Mouse (Mus musculus): Measurements from ENCODE around the gene Slc38a1. TPM values are rescaled to one million over a fixed set of nuclear protein-coding genes. Genes with fewer than 3 reads are reported as not detected.

Gene Slc38a1
- total RNA-seq, 4 experiments from 2014 or later: 0.45 to 2.5 (median 1.0) TPM

GRCm38 (mm10) chr15:96617555-96617954, 25.2 kb downstream of the Slc38a1 start:
- DNase-seq (ENCODE audit: low spot score in 2 of 2): no peak

- no peak for DNase-seq (ENCODE audit: low spot score in 2 of 2)
These were observed 34.0 kb downstream of the Slc38a1 start for GRCm38 (mm10) chr15:96608671-96609070.

- DNase-seq (ENCODE audit: low spot score in 2 of 2): no peak
These were observed 35.3 kb downstream of the Slc38a1 start for GRCm38 (mm10) chr15:96607422-96607821.

DNA sequence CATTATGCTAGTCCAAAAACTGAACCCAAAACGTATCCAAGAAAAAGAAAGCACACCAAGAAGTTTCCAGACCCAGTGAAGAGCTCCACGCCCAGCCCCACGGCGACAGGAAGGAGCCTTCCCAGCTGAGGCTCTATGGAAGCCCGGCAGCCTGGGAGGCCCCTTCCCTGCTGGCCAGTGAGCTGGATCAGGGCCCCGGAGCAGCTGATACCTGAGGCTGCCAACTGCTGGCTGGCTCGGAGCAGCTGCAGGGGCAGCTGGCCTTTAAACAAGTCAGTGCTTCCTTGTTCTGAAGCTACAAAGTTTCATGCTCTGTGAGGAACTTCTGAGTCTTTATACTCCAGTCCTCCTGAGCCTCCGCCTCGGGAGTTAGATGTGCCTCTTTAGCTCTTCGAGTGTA, 38.4 kb downstream of the Slc38a1 start:
- DNase-seq (ENCODE audit: low spot score in 2 of 2): peak; percentile 56 to 77

DNA sequence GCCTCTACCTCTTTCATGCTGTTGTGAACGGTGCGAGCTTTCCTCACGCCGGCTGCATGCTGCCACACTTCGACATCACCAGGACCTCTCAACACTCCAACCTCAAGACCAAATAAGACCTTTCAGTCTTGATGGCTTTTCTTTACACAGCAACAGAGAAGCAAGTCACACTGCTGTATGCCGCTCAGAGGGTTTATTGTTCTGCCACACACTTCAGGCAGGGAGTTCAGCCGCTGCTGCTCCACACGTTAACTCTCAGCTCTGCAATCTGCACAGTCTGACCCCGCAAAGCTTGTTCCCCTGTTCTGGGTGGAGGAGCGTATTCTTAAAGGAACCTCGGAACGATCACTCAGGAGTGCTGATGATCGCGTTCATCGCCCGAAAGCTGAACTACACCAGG, 40.7 kb downstream of the Slc38a1 start:
- DNase-seq (ENCODE audit: low spot score in 2 of 2): no peak

DNA sequence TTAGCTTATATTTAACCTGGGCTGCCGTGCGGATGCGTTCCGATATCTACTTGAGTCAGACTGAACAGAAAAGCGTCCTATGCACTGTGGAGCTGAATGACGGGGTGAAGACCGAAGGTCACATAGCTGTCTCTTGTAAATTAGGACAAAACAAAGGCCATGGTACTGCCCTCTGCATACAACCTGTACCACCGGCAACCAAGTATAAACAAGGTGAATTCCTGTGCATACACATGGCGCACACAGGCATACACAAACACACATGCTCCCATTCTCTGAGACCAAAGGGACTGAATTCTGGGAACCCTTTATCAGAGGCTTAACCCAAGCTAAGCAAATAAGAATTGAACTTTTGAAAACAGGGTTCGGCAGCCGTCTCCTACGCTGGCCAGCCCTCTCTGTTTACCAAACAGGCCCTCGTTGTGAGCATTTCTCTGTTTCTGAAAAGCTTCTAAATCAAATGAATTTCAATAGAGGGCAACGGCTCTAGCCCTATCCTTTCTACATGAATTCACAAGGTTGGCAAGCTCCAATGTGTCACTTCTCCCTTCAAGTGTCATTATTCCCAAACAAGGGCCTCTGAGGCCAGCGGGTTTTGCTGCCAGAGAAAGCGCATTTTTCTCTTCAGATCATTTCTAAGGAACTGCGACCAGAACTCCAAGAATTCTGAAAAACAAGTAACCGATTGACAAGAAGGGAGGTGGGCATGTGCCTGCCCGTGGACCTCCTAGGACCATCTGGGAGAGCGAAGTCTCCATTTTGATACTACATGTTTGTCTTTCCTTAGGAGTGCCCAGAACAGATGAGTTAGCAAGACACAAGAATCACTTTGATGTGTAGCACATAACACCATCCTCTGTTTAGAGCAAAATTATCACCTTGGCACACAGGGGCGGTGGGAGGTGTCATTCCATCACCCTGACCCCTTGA, 42.6 kb downstream of the Slc38a1 start:
- no peak for DNase-seq (ENCODE audit: low spot score in 2 of 2)

DNA sequence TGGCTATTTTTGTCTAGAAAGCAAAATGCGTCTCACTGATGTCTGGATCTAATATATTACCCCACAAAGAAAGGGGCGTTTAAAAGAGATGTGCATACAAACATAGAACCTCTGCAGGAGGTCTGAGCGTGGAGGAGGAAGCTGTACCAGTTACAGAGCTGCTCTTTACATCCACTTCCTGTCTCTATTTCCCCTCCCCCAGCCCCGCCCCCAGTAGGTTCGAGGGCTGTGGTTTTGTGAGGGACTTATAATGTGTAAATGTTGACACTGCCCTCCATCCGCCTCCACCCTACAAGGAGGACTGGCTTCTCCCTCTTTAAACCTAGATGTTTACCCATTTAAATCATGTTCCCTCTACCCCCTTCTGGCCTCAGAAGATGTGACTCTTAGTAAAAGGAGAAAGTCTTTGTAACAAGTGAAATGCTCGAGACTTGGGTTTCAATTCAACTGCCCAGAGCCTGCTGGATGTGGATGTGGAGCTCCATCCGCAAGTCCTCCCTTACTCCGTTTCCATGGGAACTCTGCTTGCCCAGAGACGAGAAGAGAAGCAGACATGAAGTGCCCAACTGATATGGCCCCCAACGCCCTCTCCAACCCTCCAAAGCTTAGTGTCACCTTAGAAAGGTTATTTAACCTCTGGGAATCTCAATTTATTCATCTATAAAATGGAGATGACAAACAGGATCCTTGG, 43.7 kb downstream of the Slc38a1 start:
- no peak for DNase-seq (ENCODE audit: low spot score in 2 of 2)

- no peak for DNase-seq (ENCODE audit: low spot score in 2 of 2)
These were observed 45.6 kb downstream of the Slc38a1 start for GRCm38 (mm10) chr15:96597116-96597515.

DNA sequence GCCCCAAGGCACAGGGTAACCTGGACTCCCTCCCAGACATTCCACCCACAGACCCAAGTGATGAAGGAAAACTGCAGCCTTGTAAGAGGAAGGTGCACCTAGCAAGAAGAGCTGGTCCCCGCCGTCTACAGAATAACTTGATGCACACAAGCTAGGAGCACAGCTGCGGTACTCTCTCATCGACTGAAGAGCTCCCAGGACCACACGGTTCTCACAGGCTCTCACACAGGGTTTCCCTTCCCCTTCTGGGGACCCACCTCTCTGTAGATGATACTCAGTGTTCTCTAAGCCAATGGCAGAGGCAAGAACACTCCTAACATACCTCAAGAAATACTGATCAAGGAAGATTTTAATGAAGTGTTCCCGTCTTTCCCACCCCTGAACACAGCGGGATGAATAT, 48.4 kb downstream of the Slc38a1 start:
- no peak for DNase-seq (ENCODE audit: low spot score in 2 of 2)

DNA sequence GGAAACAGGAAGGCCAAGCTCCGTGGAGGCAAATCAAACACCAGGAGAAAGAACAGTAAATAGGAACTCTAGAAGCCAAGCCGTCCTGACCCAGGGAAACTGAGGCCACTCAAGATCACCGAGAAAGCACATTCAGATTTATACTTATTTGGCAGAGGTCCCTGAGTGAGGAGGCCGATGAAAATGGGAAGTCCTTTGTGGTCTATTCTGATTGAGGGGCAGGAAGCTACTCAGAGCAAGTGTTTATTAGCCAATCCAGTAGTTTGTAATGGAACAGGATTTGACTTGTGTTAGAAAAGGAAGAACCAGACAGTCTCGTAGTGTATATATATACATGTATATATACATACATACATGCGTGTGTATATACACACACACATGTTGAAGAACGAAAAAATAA, 48.8 kb downstream of the Slc38a1 start:
- DNase-seq (ENCODE audit: low spot score in 2 of 2): no peak

- no peak for DNase-seq (ENCODE audit: low spot score in 2 of 2)
These were observed 49.3 kb downstream of the Slc38a1 start for GRCm38 (mm10) chr15:96593457-96593856.

DNA sequence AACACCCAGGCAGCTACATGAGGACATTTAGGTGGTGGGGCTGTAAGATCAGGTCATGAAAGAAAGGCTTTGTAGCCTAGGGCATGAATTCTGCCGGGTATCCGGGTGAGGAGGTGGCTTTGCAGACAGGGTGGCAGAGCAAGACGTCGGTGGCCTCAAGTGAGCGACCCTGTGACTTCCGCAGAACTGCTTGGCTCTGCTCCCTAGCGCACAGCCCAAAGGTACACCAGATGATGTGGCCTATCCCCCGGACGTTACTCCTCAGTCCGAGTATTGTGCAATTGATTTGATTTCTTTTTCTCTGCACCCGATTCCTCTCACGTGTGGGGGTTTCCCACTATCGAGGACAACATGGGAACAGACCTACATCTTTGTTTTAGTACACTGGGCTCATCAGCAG, 49.7 kb downstream of the Slc38a1 start:
- DNase-seq (ENCODE audit: low spot score in 2 of 2): no peak

- no peak for DNase-seq (ENCODE audit: low spot score in 2 of 2)
These were observed 50.8 kb downstream of the Slc38a1 start for GRCm38 (mm10) chr15:96591876-96592417.

GRCm38 (mm10) chr15:96588996-96589657, 53.6 kb downstream of the Slc38a1 start:
- DNase-seq (ENCODE audit: low spot score in 2 of 2): no peak

DNA sequence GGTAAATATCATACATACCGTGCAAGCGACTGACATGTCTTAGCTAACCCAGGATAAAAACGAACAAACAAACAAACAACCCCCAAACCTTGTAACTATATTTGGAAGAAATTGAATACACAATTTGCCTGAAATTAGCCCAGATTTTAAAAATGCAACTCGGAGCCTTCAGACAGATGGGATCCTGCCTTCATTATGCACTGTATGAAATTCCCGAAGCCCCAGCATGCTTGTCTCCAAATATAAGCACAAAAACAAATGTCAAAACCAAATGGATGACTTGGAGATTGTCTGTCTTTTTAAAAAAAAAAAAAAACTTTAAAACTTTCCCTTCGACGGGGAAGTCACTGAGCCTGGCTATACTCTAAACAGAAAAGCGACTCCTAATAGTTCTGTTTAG, 54.7 kb downstream of the Slc38a1 start:
- DNase-seq (ENCODE audit: low spot score in 2 of 2): no peak

GRCm38 (mm10) chr15:96583371-96584008, 59.2 kb downstream of the Slc38a1 start:
- no peak for DNase-seq (ENCODE audit: low spot score in 2 of 2)

DNA sequence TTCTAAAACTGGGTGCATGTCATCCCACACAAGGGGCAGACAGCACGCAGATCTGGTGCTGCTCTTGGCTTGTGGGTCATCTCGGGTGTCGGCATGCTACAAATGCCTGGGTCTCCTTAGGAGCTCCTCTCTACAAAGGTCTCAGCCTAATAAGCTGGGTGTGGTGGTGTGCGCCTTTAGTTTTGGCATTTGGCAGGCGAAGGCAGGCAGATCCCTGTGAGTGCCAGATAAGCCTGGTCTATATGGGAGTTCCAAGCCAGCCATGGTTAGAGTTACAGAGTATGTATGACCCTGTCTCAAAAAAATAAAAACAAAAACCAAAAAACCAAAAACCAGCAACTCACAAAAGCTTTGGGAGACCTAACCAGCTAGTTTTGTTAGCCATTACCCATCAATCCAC, 65.7 kb downstream of the Slc38a1 start:
- no peak for DNase-seq (ENCODE audit: low spot score in 2 of 2)

DNA sequence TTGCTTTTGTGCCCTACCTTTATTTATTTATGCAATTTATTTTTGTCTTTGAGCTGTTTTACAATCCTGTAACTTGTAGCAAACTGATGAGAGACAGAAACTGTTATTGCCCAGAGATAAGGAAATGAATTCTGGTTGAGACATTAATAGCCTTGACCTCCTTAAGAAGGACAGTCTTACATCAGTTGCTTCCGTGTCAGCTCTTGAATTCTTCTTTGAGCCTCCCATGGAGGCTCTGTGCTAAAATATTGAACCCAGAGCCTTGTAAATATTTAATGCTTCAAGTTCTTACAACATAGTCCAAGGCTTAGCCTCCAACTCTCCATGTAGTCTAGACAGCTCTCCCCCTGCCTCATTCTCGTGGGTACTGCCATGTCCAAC, 73.7 kb downstream of the Slc38a1 start:
- no peak for DNase-seq (ENCODE audit: low spot score in 2 of 2)

GRCm38 (mm10) chr15:96568271-96568982, 74.3 kb downstream of the Slc38a1 start:
- DNase-seq (ENCODE audit: low spot score in 2 of 2): no peak

DNA sequence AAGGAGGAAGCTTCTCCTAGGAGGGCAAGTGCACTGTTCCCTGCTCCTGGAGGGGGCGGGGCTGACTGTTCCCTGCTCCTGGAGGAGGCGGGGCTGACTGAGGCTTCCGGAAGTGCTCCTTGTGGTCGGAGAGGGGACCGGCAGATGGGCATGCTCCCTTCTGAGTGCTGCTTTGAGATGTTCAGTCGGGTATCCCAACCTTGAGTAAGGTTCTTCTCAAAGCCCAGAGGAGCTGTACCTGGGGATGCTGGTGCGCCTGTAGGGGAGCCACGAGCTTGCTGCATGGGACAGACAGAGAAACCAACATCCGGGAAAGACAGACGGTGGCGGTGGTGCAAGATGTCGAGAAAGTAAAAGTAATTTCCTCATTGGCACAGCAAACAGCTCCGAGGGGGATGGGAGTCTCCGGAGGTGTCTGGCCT, 75.9 kb downstream of the Slc38a1 start:
- DNase-seq (ENCODE audit: low spot score in 2 of 2): no peak

DNA sequence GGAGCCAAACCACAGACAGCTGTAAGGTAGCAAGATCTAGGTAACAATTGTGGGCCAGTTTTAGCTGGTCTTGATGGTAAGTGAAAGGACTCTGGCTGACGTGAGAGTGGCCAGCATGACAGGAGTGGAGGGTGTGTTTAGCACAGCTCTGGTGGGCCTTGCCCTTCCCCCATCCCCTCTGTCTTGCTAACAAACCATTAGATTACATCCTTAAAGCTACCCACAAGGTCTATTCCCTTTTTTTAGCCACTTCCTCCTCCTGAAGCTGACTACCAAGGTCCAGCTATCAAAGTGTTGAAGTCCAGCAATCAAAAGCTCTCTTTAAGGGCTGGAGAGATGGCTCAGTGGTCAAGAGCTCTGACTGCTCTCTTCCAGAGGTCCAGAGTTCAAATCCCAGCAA, 78.9 kb downstream of the Slc38a1 start:
- no peak for DNase-seq (ENCODE audit: low spot score in 2 of 2)
